Mouse (Mus musculus) heart, postnatal 4 days (tissue): ENCODE measurements around the gene Prl3c1. TPM values are rescaled to one million over a fixed set of nuclear protein-coding genes. Genes with fewer than 3 reads are reported as not detected.
"Not testable (repeated sequence)": the region's sequence is repeated elsewhere in the genome, so short reads cannot be mapped to it uniquely, and the experiment has no call there.

Experiments
- DNase-seq: peaks from one replicate; pipeline ENCODE4 v3.0.0; 2021
- total RNA-seq, 2 experiments: library from RNA; stranded (reverse); gene quantifications; 2 replicates each; pipeline ENCODE4 v1.2.3; 2021

The Prl3c1 gene
- total RNA-seq = not detected

- no peak for DNase-seq
Measured at GRCm38 (mm10) chr13:27196359-27196758, at the start of gene Prl3c1. Gene Prl3c1, plus strand, starts transcription at chr13:27196659.

GRCm38 (mm10) chr13:27148264-27148663, 48.2 kb upstream of the Prl3c1 start:
- no peak for DNase-seq

GRCm38 (mm10) chr13:27156490-27156889, 40.0 kb upstream of the Prl3c1 start, which contains the start of gene Prl3d3:
Gene Prl3d3, plus strand, starts transcription at chr13:27156790.
- DNase-seq = not testable (repeated sequence)

- no peak for DNase-seq
Measured at GRCm38 (mm10) chr13:27241547-27241946, 45.1 kb downstream of the Prl3c1 start, which contains the start of gene Prl3b1. Gene Prl3b1, plus strand, starts transcription at chr13:27241847.

Other genes with a start within 250 kb of the Prl3c1 start
- not detected for gene Prl, start 139.1 kb upstream of the Prl3c1 start, total RNA-seq
- not detected for gene Prl3d1, start 102.5 kb upstream of the Prl3c1 start, total RNA-seq
- gene Prl3d2, start 75.0 kb upstream of the Prl3c1 start, total RNA-seq = not detected
- not detected for gene Prl3d3, start 39.9 kb upstream of the Prl3c1 start, total RNA-seq
- not detected for gene Prl3b1, start 45.2 kb downstream of the Prl3c1 start, total RNA-seq
- gene Prl3a1, start 62.8 kb downstream of the Prl3c1 start, total RNA-seq = not detected
- gene Prl6a1, start 116.0 kb downstream of the Prl3c1 start, total RNA-seq = not detected
- gene Prl8a2, start 149.0 kb downstream of the Prl3c1 start, total RNA-seq = not detected
- gene Prl2b1, start 194.2 kb downstream of the Prl3c1 start, total RNA-seq = not detected
- not detected for gene Prl8a6, start 242.0 kb downstream of the Prl3c1 start, total RNA-seq